Mouse (Mus musculus): Measurements from ENCODE around the gene C1qbp.

The C1qbp gene

DNA sequence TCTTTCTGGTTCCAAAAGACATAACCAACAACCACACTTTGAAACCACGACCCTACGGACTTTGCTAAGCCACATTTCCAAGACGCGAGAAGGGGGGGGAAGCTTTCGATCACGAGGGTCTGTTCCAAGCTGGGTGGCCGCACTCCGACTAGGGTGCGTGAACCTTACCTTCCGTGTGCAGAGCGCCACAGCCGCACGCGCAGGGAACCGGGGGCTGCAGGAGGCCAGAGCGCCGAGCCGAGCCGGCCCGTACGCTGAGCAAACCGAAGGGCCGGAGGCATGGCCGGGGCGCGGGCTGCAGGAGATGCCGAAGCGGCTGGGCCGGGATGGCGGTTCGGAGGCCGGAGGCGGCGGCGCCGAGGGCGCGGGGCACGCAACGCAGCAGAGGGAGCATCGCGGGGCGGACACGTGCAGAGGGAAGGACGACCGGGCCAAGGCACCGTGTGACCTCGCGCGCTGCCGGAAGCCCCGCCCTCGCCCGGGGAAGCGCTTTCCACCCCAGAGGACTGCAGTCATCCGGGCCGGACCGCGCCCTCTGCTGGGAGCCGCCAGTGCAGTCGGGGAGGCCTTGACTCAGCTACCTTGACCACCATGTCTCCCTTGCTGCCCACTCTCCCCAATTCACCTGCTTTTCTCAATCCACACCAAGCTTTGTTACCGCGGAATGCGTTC is at the start of gene C1qbp:
Gene C1qbp, minus strand, starts transcription at position 470 of the 672 bp plus-strand sequence.
- peak; percentile 87 for DNase-seq (ENCODE audit: low spot score)

DNA sequence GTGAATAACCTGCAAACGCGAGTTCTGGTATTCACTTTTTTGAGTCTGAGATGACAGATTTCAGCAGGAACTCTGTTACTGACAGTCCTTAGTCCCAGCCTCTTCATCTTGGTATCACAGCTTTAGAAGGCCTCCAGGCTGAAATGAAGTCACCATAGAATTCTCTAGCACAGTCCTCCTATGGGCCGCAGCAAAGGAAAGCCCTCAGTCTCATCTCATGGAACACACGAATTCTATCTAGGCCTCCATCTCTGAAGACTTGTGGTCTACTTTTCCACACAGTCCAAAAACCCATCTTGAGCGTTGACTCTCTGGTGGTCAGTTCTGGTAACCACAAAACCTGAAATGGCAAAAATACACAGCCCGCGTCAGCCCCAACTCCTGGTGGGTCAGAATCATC is 49.2 kb upstream of the C1qbp start:
- DNase-seq (ENCODE audit: low spot score) = no peak

- DNase-seq (ENCODE audit: low spot score) = no peak
These were observed 46.7 kb upstream of the C1qbp start for GRCm38 (mm10) chr11:71029403-71030118.

- peak; percentile 51 for DNase-seq (ENCODE audit: low spot score)
These were observed 45.5 kb upstream of the C1qbp start for GRCm38 (mm10) chr11:71028280-71028679.

GRCm38 (mm10) chr11:71019201-71020068 is 36.6 kb upstream of the C1qbp start, which contains the start of the genes Mis12 and Derl2:
Gene Mis12, plus strand, starts transcription at chr11:71019611.
Gene Derl2, minus strand, starts transcription at chr11:71019841.
- peak; percentile 99 for DNase-seq (ENCODE audit: low spot score)

- no peak for DNase-seq (ENCODE audit: low spot score)
These were observed 35.8 kb upstream of the C1qbp start for GRCm38 (mm10) chr11:71018416-71019200.

- no peak for DNase-seq (ENCODE audit: low spot score)
These were observed 34.2 kb upstream of the C1qbp start for GRCm38 (mm10) chr11:71017051-71017450.

DNA sequence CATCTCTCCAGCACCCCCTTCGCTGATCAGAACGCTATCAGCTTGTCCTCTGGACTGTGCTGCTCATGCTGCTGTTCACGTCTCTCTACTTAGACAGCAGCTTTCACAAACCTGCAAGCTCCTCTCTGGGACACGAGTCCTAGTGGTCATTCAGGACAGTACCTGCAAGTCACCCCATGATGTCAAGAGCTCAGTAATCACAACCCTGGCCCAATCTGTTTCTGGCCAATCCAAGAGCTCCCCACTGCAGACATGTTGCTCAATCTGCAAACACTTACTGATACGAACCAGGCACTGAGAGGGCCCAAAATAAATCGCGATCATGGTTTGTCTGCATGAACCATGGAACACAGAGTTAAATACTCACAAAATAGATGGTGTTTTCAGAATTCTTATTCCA is 29.9 kb upstream of the C1qbp start:
- DNase-seq (ENCODE audit: low spot score) = no peak

DNA sequence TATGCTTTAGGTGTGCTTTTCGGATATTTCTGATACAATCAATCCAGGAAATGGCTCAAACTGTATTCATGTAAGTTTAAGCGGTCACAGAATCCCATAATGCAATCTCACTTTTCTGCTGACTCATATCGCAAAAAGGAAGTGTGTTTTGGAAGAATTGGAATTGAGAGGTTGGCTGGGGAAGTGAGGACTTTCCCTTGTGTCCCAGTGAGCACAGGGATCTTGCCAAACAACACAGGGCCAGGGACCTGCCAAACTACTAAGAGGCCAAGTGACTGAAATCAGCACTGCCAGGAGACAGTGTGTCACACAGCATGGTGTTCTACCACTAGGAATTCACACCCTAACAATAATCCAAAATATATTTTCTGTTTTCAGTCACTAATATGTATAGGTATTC is 25.5 kb upstream of the C1qbp start:
- peak; percentile 92 for DNase-seq (ENCODE audit: low spot score)

- no peak for DNase-seq (ENCODE audit: low spot score)
These were observed 25.0 kb upstream of the C1qbp start for GRCm38 (mm10) chr11:71007831-71008230.

DNA sequence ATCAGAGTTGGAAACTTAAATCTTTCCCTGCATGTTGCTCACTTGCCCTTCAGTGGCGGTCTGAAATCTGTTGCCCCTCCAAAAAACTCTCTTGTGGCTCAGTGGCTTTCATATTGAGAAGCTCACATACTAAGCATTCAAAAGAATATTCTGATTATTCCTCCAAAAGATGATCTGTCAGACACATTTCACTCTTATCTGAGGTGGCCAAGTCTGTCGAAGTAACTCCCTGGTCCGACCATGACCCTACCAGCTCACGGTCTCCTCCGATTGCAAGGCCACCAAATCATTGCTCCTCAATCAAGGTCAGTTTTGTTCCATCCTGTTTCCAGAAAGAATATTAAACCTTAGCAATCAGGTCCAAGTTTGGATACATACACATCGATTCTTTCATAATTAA is 24.2 kb upstream of the C1qbp start:
- no peak for DNase-seq (ENCODE audit: low spot score)

DNA sequence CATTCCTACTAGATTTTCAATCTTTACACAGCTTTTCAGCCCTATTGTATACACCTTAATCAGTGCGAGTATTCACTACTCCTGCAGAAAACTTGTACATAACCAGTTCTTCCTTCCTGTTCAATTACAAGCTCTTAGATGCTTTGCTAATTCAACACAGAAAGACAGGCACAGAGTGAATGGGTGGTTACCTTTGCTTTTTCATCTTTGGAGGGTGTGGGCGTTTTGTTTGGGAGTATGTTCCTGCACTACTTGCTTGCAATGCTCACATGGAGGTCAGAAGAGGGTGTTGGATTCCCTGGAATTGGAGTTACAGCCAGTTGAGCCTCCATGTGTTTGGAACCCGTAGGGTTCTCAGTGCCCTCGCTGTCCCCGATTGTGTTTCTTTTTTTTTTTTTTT is 22.2 kb upstream of the C1qbp start:
- peak; percentile 30 for DNase-seq (ENCODE audit: low spot score)

- DNase-seq (ENCODE audit: low spot score) = peak; percentile 98
These were observed 21.5 kb upstream of the C1qbp start, which contains the start of gene Dhx33 for GRCm38 (mm10) chr11:71004316-71004773. Gene Dhx33, minus strand, starts transcription at chr11:71004437.

GRCm38 (mm10) chr11:71003611-71004315 is 20.9 kb upstream of the C1qbp start:
- DNase-seq (ENCODE audit: low spot score) = peak; percentile 84

- no peak for DNase-seq (ENCODE audit: low spot score)
These were observed 18.3 kb upstream of the C1qbp start for GRCm38 (mm10) chr11:71001167-71001566.

- DNase-seq (ENCODE audit: low spot score) = peak; percentile 29
These were observed 796 bp downstream of the C1qbp start for GRCm38 (mm10) chr11:70982030-70982429.

DNA sequence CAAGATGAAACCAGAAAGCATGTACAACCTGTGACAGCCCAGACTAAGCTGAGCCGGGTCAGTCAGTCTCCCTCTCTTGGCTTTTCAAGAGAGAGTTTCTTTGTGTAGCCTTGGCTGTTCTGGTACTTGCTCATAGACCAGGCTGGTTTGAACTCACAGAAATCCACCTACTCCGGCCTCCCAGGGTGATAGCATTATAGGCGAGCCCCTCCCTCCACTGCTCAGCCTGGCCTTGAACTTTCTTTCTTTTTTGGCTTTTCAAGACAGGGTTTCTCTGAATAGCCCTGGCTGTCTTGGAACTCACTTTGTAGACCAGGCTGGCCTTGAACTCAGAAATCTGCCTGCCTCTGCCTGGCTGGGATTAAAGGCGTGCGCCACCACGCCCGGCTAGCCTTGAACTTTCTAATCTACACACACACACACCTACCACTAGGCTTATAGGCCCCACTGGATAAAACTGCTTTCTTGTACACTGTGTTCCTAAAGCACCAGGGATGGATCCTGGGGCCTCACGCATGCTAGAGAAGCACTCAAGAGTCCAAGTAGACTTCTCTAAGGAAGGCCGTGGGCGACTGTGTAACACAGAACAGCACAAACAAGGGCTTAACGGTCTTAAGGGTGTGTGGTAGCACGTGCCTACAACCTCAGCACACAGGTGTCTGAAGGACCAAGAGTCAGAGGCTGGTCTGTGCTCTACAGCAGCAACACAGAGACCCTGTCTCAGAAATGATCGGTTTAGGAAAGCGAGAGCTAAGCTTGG is 1.9 kb downstream of the C1qbp start:
- no peak for DNase-seq (ENCODE audit: low spot score)

DNA sequence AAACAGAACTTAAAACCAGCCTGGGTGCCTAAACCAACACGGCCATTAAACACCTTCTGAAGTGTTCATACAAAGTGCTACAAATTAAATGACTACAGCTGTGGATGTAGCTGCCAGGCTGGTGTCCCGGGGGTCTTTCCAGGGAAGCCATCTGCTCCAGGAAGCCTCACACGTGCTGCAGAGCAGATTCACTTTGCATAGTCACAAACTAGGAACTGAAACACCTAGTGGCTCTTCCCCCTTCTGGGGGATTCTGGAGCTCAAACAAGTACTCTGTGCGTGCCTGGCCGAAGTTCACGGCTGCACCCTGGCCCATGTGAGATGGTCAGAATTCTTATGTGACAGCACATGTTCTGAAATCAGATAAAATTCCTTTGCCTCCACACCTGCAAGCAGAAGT is 2.6 kb downstream of the C1qbp start:
- DNase-seq (ENCODE audit: low spot score) = no peak

- DNase-seq (ENCODE audit: low spot score) = no peak
These were observed 5.5 kb downstream of the C1qbp start for GRCm38 (mm10) chr11:70977293-70977692.

DNA sequence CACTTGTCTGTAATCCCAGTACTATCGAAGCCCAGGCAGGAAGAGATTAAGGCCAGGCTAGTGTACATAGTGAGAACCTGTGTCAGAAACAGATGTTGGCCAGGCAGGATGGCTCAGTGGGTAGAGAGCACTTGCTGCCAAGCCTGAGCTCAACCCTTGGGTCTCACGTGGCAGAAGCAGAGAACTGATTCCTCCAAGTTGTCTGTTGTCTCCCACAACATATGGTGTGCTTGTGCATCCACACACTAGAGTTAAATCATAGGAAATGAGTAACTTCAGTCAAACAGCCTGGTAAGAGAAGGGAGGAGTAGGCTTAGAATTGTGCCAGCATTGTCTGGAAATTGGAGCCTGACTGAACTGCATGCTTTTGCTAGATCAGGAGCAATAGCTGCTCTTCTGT is 7.6 kb downstream of the C1qbp start:
- no peak for DNase-seq (ENCODE audit: low spot score)
